Mouse (Mus musculus): ENCODE measurements around the gene Mgst2.

The Mgst2 gene

GRCm38 (mm10) chr3:51660060-51660459, at the start of gene Mgst2:
Gene Mgst2 (plus strand): TSS chr3:51660360.
- no peak for DNase-seq (ENCODE audit: low read depth, low spot score)

- DNase-seq (ENCODE audit: low read depth, low spot score): peak; percentile 19
Observed at GRCm38 (mm10) chr3:51611972-51612371, 48.2 kb upstream of the Mgst2 start.

- DNase-seq (ENCODE audit: low read depth, low spot score): no peak
Observed at GRCm38 (mm10) chr3:51612398-51613356, 47.5 kb upstream of the Mgst2 start.

GRCm38 (mm10) chr3:51614278-51614677, 45.9 kb upstream of the Mgst2 start:
- DNase-seq (ENCODE audit: low read depth, low spot score): no peak

- DNase-seq (ENCODE audit: low read depth, low spot score): no peak
Observed at GRCm38 (mm10) chr3:51623956-51624355, 36.2 kb upstream of the Mgst2 start.

- DNase-seq (ENCODE audit: low read depth, low spot score): no peak
Observed at GRCm38 (mm10) chr3:51627741-51628140, 32.4 kb upstream of the Mgst2 start.

- DNase-seq (ENCODE audit: low read depth, low spot score): no peak
Observed at GRCm38 (mm10) chr3:51628977-51629376, 31.2 kb upstream of the Mgst2 start.

GRCm38 (mm10) chr3:51630746-51631145, 29.4 kb upstream of the Mgst2 start:
- DNase-seq (ENCODE audit: low read depth, low spot score): no peak

- DNase-seq (ENCODE audit: low read depth, low spot score): no peak
Observed at GRCm38 (mm10) chr3:51631971-51632370, 28.2 kb upstream of the Mgst2 start.

- DNase-seq (ENCODE audit: low read depth, low spot score): no peak
Observed at GRCm38 (mm10) chr3:51634451-51634850, 25.7 kb upstream of the Mgst2 start.

- no peak for DNase-seq (ENCODE audit: low read depth, low spot score)
Observed at GRCm38 (mm10) chr3:51635960-51636359, 24.2 kb upstream of the Mgst2 start.

GRCm38 (mm10) chr3:51636700-51637099, 23.5 kb upstream of the Mgst2 start:
- DNase-seq (ENCODE audit: low read depth, low spot score): no peak

- no peak for DNase-seq (ENCODE audit: low read depth, low spot score)
Observed at GRCm38 (mm10) chr3:51637326-51637725, 22.8 kb upstream of the Mgst2 start.

- no peak for DNase-seq (ENCODE audit: low read depth, low spot score)
Observed at GRCm38 (mm10) chr3:51638260-51638659, 21.9 kb upstream of the Mgst2 start.

- DNase-seq (ENCODE audit: low read depth, low spot score): no peak
Observed at GRCm38 (mm10) chr3:51645484-51645883, 14.7 kb upstream of the Mgst2 start.

GRCm38 (mm10) chr3:51646301-51646700, 13.9 kb upstream of the Mgst2 start:
- DNase-seq (ENCODE audit: low read depth, low spot score): no peak

- no peak for DNase-seq (ENCODE audit: low read depth, low spot score)
Observed at GRCm38 (mm10) chr3:51647356-51647755, 12.8 kb upstream of the Mgst2 start.

GRCm38 (mm10) chr3:51648037-51648664, 12.0 kb upstream of the Mgst2 start:
- DNase-seq (ENCODE audit: low read depth, low spot score): peak; percentile 72

GRCm38 (mm10) chr3:51649426-51649825, 10.7 kb upstream of the Mgst2 start:
- no peak for DNase-seq (ENCODE audit: low read depth, low spot score)

- no peak for DNase-seq (ENCODE audit: low read depth, low spot score)
Observed at GRCm38 (mm10) chr3:51649986-51650385, 10.2 kb upstream of the Mgst2 start.

- DNase-seq (ENCODE audit: low read depth, low spot score): no peak
Observed at GRCm38 (mm10) chr3:51651149-51651548, 9.0 kb upstream of the Mgst2 start.

GRCm38 (mm10) chr3:51652292-51652691, 7.9 kb upstream of the Mgst2 start:
- DNase-seq (ENCODE audit: low read depth, low spot score): peak; percentile 78

GRCm38 (mm10) chr3:51652701-51653100, 7.5 kb upstream of the Mgst2 start:
- DNase-seq (ENCODE audit: low read depth, low spot score): no peak

Data from embryo, embryonic 11.5 days (tissue).